1 mouse cellular context compared by ENCODE assay signal in the genomic region with DNA sequence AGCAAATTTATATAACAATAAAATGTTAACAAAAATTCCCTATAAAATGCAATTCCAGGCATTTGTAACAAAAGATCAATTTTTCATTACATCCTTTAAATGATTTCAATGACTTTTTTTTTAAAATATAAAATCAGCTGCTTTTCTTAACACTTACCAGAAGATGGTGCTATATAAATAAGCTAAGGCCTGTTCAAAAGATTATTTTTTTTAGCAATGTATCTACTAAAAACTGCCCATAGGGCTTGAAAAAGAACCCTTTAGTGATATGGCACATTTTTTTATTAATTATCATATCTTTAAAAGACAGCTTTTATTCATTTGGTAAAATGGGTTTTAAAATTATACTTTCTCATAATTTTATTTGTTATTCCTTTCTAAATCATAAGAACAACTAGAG.
TF ChIP-seq lines count a peak whose summit lies in the region.

No protein-coding gene starts in this region.

TF ChIP-seq in MEL, 35 proteins besides CTCF, POLR2A, EP300 and RAD21 (continued from another document):
- TF ChIP-seq NRF1 (IDR thresholded peaks at IDR 0.05; ENCODE audit: insufficient read depth, low read depth, low read length, poor library complexity, severe bottlenecking) = no peak
- no peak for TF ChIP-seq BHLHE40 (IDR thresholded peaks at IDR 0.05; ENCODE audit: borderline replicate concordance, low read depth, low read length)
- no peak for TF ChIP-seq POLR2AphosphoS2 (IDR thresholded peaks at IDR 0.05; ENCODE audit: low read length)
- no peak for TF ChIP-seq ETS1 (IDR thresholded peaks at IDR 0.05; ENCODE audit: low read depth, low read length)
- TF ChIP-seq TAL1 (IDR thresholded peaks at IDR 0.05; ENCODE audit: low read length) = no peak
- no peak for TF ChIP-seq JUND (IDR thresholded peaks at IDR 0.05; ENCODE audit: low read depth, low read length)
